Mouse (Mus musculus) left cerebral cortex, adult 11 months (tissue): ENCODE measurements around the gene Vmn2r51.
"Not testable (repeated sequence)": the region's sequence is repeated elsewhere in the genome, so short reads cannot be mapped to it uniquely, and the experiment has no call there.

Experiments
- DNase-seq: peaks from one replicate; pipeline ENCODE4 v3.0.0; 2022; ENCODE audit warnings: low spot score

Gene Vmn2r51

DNA sequence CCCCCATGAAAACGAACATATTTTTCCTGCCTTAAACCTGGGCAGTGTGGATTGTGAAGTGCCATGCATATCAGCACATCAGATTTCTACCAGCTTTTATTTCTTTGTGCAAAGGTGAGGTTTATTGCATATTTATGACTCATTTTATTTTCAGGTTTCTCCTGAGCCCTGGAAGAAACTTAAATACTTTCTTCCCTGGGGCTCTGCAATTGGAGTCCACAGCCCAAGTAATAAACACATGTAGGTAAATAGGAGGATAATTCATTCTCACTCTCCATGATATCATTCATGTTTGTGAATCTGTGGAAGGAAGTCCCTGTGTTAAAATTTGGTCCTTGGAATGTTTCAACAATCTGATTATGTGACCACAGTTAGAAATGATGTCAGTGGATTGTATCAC, at the start of gene Vmn2r51:
Gene Vmn2r51 (minus strand): TSS at position 101 of the 400 bp plus-strand sequence.
- not testable (repeated sequence) for DNase-seq

GRCm38 (mm10) chr7:10053196-10053595, 52.3 kb downstream of the Vmn2r51 start, which contains the start of gene Vmn2r50:
Vmn2r50 (minus strand) TSS chr7:10053296.
- DNase-seq: not testable (repeated sequence)
